Mouse (Mus musculus) skeletal muscle tissue, adult 2 months (tissue): ENCODE measurements around the gene Phyhd1.

Experiments
- DNase-seq: peaks from one replicate; pipeline ENCODE4 v3.0.0-alpha.2; 2012; ENCODE audit warnings: low read depth, low spot score

Phyhd1 gene

GRCm38 (mm10) chr2:30265767-30266253 lies at the start of gene Phyhd1:
Gene Phyhd1 (plus strand): TSS chr2:30266203.
- DNase-seq = peak; percentile 90

- no peak for DNase-seq
These were observed 49.7 kb upstream of the Phyhd1 start for GRCm38 (mm10) chr2:30216293-30216692.

- no peak for DNase-seq
These were observed 30.4 kb upstream of the Phyhd1 start for GRCm38 (mm10) chr2:30235593-30235992.

- DNase-seq = no peak
These were observed 29.4 kb upstream of the Phyhd1 start for GRCm38 (mm10) chr2:30236426-30237198.

- DNase-seq = peak; percentile 99
These were observed 28.7 kb upstream of the Phyhd1 start, which contains the start of gene Lrrc8a for GRCm38 (mm10) chr2:30237199-30237880. Gene Lrrc8a (plus strand): TSS chr2:30237715.

- DNase-seq = no peak
These were observed 28.1 kb upstream of the Phyhd1 start for GRCm38 (mm10) chr2:30237881-30238280.

GRCm38 (mm10) chr2:30238906-30239465 lies 27.0 kb upstream of the Phyhd1 start:
- no peak for DNase-seq

- no peak for DNase-seq
These were observed 26.2 kb upstream of the Phyhd1 start for GRCm38 (mm10) chr2:30239777-30240176.

GRCm38 (mm10) chr2:30240267-30240666 lies 25.7 kb upstream of the Phyhd1 start, which contains the start of gene Gm28035:
Gene Gm28035 (plus strand): TSS chr2:30240567.
- DNase-seq = no peak

- DNase-seq = peak; percentile 72
These were observed 23.5 kb upstream of the Phyhd1 start for GRCm38 (mm10) chr2:30242509-30242908.

GRCm38 (mm10) chr2:30243391-30243790 lies 22.6 kb upstream of the Phyhd1 start:
- DNase-seq = no peak

GRCm38 (mm10) chr2:30244595-30245178 lies 21.3 kb upstream of the Phyhd1 start:
- DNase-seq = no peak

GRCm38 (mm10) chr2:30247036-30247435 lies 19.0 kb upstream of the Phyhd1 start:
- DNase-seq = no peak

GRCm38 (mm10) chr2:30247681-30248080 lies 18.3 kb upstream of the Phyhd1 start:
- DNase-seq = no peak

- DNase-seq = no peak
These were observed 16.8 kb upstream of the Phyhd1 start for GRCm38 (mm10) chr2:30249182-30249581.

- no peak for DNase-seq
These were observed 15.6 kb upstream of the Phyhd1 start for GRCm38 (mm10) chr2:30250166-30251128.

- DNase-seq = no peak
These were observed 14.4 kb upstream of the Phyhd1 start for GRCm38 (mm10) chr2:30251417-30252104.

- no peak for DNase-seq
These were observed 13.5 kb upstream of the Phyhd1 start for GRCm38 (mm10) chr2:30252521-30252920.

GRCm38 (mm10) chr2:30253809-30254208 lies 12.2 kb upstream of the Phyhd1 start:
- no peak for DNase-seq
